Mouse (Mus musculus): ENCODE results near the gene Mid1.
"Not testable (repeated sequence)": the region's sequence is repeated elsewhere in the genome, so short reads cannot be mapped to it uniquely, and the experiment has no call there.

DNA sequence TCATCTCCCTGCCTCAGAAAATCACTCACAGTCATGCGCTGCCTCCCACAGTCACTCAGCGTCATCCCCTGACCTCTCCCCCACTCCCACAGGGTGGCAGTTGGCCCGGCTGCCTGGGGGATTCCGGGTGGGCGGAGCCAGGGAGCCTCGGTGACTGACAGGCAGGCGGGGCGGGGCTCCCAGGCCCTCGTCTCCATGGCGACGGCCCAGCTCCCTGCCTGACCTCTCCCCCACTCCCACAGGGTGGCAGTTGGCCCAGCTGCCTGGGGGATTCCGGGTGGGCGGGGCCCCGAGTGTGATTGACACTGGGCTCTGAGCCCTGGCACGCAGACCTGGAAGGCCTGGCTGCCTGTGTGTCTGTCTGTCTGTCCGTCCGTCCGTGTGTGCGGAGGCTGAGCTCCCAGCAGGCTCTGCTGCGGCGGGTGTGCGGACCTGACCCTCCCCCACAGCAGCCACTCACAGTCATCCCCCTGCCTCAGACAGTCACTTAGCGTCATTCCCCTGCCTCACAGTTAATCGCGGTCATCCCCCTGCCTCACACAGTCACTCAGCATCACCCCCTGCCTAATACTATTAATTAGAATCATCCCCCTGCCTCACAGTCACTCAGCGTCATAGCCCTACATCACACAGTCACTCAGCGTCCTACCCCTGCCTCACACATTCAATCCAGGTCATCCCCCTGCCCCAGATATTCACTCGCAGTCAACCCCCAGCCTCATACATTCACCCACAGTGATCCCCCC is 306.3 kb downstream of the Mid1 start:
- not testable (repeated sequence) for TF ChIP-seq CTCF (IDR thresholded peaks at IDR 0.05; ENCODE audit: low read depth, low read length); POLR2A (IDR thresholded peaks at IDR 0.05; ENCODE audit: extremely low read depth, insufficient read depth, low read length)
